15 mouse cellular contexts compared by ENCODE assay signal in genomic region chr2:168096487-168096886, GRCm38 (mm10). TPM values are rescaled to one million over a fixed set of nuclear protein-coding genes. Genes with fewer than 3 reads are reported as not detected.
DNase-seq lines count a peak whose midpoint lies in the region; ATAC-seq lines count a peak whose summit lies in the region.
"Had no signal": no experiment of that assay in that cellular context is flagged by ENCODE, and none has a peak within 500 bp of the region (broad histone marks: within the 10 kb centered on the region; RNA-seq: fewer than 3 reads in every experiment).

No protein-coding gene starts in this region.

- peak overlapping the region; percentile 48; the same call in 1 of the 2 replicates for H3K27ac ChIP-seq in heart, embryonic 10.5 days
- H3K27ac ChIP-seq in kidney, embryonic 16.5 days (ENCODE audit: low read length) = no peak overlapping the region
- peak overlapping the region; percentile 70; the same call in 1 of the 2 replicates for H3K27ac ChIP-seq in midbrain, embryonic 12.5 days (replicated peaks)
- no peak overlapping the region for H3K27ac ChIP-seq in midbrain, embryonic 11.5 days (ENCODE audit: low read depth, low read length)
- H3K27ac ChIP-seq in stomach, embryonic 16.5 days (ENCODE audit: low read length) = no peak overlapping the region; the same call in 1 of the 2 replicates
- H3K27ac ChIP-seq: layer of hippocampus, adult 2 months had no signal

- ATAC-seq in kidney, embryonic 16.5 days (ENCODE audit: low FRiP score, low TSS enrichment) = no peak
- no peak for ATAC-seq in midbrain, embryonic 12.5 days (ENCODE audit: low FRiP score, low read depth)
- ATAC-seq in midbrain, embryonic 11.5 days (ENCODE audit: low FRiP score) = no peak
- ATAC-seq in stomach, embryonic 16.5 days (ENCODE audit: insufficient read depth, low FRiP score) = no peak
- ATAC-seq: activated CD4-positive, CD25-positive, alpha-beta regulatory T cell, adult 4 months had no signal

- 70% methylated on average over 3 of the region's 3 CpGs for WGBS in heart, embryonic 10.5 days
- WGBS in kidney, embryonic 16.5 days = 73% methylated on average over 3 of the region's 3 CpGs
- WGBS in midbrain, embryonic 12.5 days = 69% methylated on average over 3 of the region's 3 CpGs
- 84% methylated on average over 3 of the region's 3 CpGs for WGBS in midbrain, embryonic 11.5 days
- WGBS in stomach, embryonic 16.5 days = 76% methylated on average over 3 of the region's 3 CpGs

- no peak overlapping the region for H3K9ac ChIP-seq in kidney, embryonic 16.5 days (replicated peaks; ENCODE audit: low read length)
- no peak overlapping the region for H3K9ac ChIP-seq in midbrain, embryonic 12.5 days (replicated peaks)
- no peak overlapping the region for H3K9ac ChIP-seq in midbrain, embryonic 11.5 days (ENCODE audit: low read length)
- H3K9ac ChIP-seq in stomach, embryonic 16.5 days (ENCODE audit: low read length) = peak overlapping the region; percentile 27
- H3K9ac ChIP-seq: lung, embryonic 15.5 days had no signal

- H3K4me2 ChIP-seq in kidney, embryonic 16.5 days (replicated peaks; ENCODE audit: low read depth, low read length) = no peak overlapping the region
- H3K4me2 ChIP-seq in midbrain, embryonic 12.5 days (replicated peaks) = no peak overlapping the region
- no peak overlapping the region for H3K4me2 ChIP-seq in midbrain, embryonic 11.5 days
- H3K4me2 ChIP-seq in stomach, embryonic 16.5 days (ENCODE audit: low read depth, low read length) = no peak overlapping the region
- H3K4me2 ChIP-seq: heart, embryonic 13.5 days; lung, embryonic 15.5 days had no signal

- no peaks in the 10 kb centered on the region for H3K27me3 ChIP-seq in heart, embryonic 10.5 days (ENCODE audit: insufficient read depth, poor library complexity, severe bottlenecking)
- no peaks in the 10 kb centered on the region for H3K27me3 ChIP-seq in kidney, embryonic 16.5 days (ENCODE audit: insufficient read depth, low read length)
- no peaks in the 10 kb centered on the region for H3K27me3 ChIP-seq in midbrain, embryonic 12.5 days
- H3K27me3 ChIP-seq in midbrain, embryonic 11.5 days (ENCODE audit: control insufficient read depth, insufficient read depth, low read length) = no peaks in the 10 kb centered on the region
- no peaks in the 10 kb centered on the region for H3K27me3 ChIP-seq in stomach, embryonic 16.5 days (ENCODE audit: control insufficient read depth, insufficient read depth, low read length)
- H3K27me3 ChIP-seq: heart, embryonic 13.5 days; lung, embryonic 15.5 days had no signal

- no peak for DNase-seq in heart, embryonic 10.5 days (ENCODE audit: low spot score)
- no peak for DNase-seq in heart, postnatal 14 days
- peak; percentile 57 for DNase-seq in kidney, adult 18-20 months
- no peak for DNase-seq in midbrain, embryonic 11.5 days (ENCODE audit: low spot score, missing footprints)
- DNase-seq in thymus, postnatal 36 days = no peak
- DNase-seq: adrenal gland, postnatal 25 days; cerebellum, adult 8-10 months; gastrocnemius, postnatal 25 days had no signal

- intact Hi-C loops in heart, postnatal 14 days (cut with DNase I) = loop anchor here (5.0 kb wide), 4 partner anchors 44 to 409 kb away; partner anchors contain the start of genes Cebpb, Ripor3 and Tmem189

- H3K4me3 ChIP-seq in heart, embryonic 10.5 days = no peak overlapping the region
- H3K4me3 ChIP-seq in kidney, embryonic 16.5 days (ENCODE audit: low read length) = no peak overlapping the region
- no peak overlapping the region for H3K4me3 ChIP-seq in midbrain, embryonic 12.5 days
- no peak overlapping the region for H3K4me3 ChIP-seq in midbrain, embryonic 11.5 days (ENCODE audit: low read depth, low read length)
- no peak overlapping the region for H3K4me3 ChIP-seq in stomach, embryonic 16.5 days (replicated peaks; ENCODE audit: low read length)
- H3K4me3 ChIP-seq: heart, embryonic 13.5 days; layer of hippocampus, adult 2 months; lung, embryonic 15.5 days had no signal

- peaks cover 32% of the 10 kb centered on the region for H3K36me3 ChIP-seq in heart, embryonic 10.5 days
- H3K36me3 ChIP-seq in kidney, embryonic 16.5 days (ENCODE audit: insufficient read depth, low read length) = peaks cover 13% of the 10 kb centered on the region
- peaks cover 22% of the 10 kb centered on the region for H3K36me3 ChIP-seq in midbrain, embryonic 12.5 days
- peaks cover 8% of the 10 kb centered on the region for H3K36me3 ChIP-seq in midbrain, embryonic 11.5 days (ENCODE audit: control insufficient read depth, insufficient read depth, low read length)
- peaks cover 8% of the 10 kb centered on the region; the same call in 1 of the 2 replicates for H3K36me3 ChIP-seq in stomach, embryonic 16.5 days (ENCODE audit: control insufficient read depth, insufficient read depth, low read length)
- H3K36me3 ChIP-seq: lung, embryonic 15.5 days had no signal

- no peaks in the 10 kb centered on the region for H3K9me3 ChIP-seq in heart, embryonic 10.5 days
- no peaks in the 10 kb centered on the region for H3K9me3 ChIP-seq in kidney, embryonic 16.5 days (ENCODE audit: low read length)
- H3K9me3 ChIP-seq in midbrain, embryonic 12.5 days = no peaks in the 10 kb centered on the region
- H3K9me3 ChIP-seq in midbrain, embryonic 11.5 days (ENCODE audit: control insufficient read depth, low read length) = no peaks in the 10 kb centered on the region
- H3K9me3 ChIP-seq in stomach, embryonic 16.5 days (replicated peaks; ENCODE audit: control insufficient read depth, low read length) = no peaks in the 10 kb centered on the region
- H3K9me3 ChIP-seq: heart, embryonic 13.5 days; lung, embryonic 15.5 days had no signal

- peaks cover 59% of the 10 kb centered on the region for H3K4me1 ChIP-seq in heart, embryonic 10.5 days
- H3K4me1 ChIP-seq in kidney, embryonic 16.5 days (ENCODE audit: insufficient read depth, low read length) = peaks cover 21% of the 10 kb centered on the region
- H3K4me1 ChIP-seq in midbrain, embryonic 12.5 days = peaks cover 25% of the 10 kb centered on the region; the same call in 1 of the 2 replicates
- no peaks in the 10 kb centered on the region for H3K4me1 ChIP-seq in midbrain, embryonic 11.5 days (ENCODE audit: control insufficient read depth, insufficient read depth, low read length)
- peaks cover 32% of the 10 kb centered on the region for H3K4me1 ChIP-seq in stomach, embryonic 16.5 days (ENCODE audit: control insufficient read depth, insufficient read depth, low read length)

RNA-seq across cellular contexts. Expression of gene Pard6b, which starts 15.7 kb away (rescaled TPM):
- 12.2 and 15.0 TPM in 2 replicates for polyA plus RNA-seq in heart, embryonic 10.5 days (2016; fragmentation: Nextera tagmentation; extraction: Ambion mirVana)
- 1 to 10 TPM; 2.9 to 3.6 TPM for total RNA-seq in heart, postnatal 14 days (2021)
- polyA plus RNA-seq in kidney, embryonic 16.5 days (2015; fragmentation: Nextera tagmentation; extraction: Ambion mirVana) = 20.0 and 23.9 TPM in 2 replicates
- polyA plus RNA-seq in midbrain, embryonic 12.5 days (2016; fragmentation: Nextera tagmentation; extraction: Ambion mirVana) = 8.6 and 11.4 TPM in 2 replicates
- polyA plus RNA-seq in midbrain, embryonic 11.5 days (2014; fragmentation: Nextera tagmentation; extraction: Ambion mirVana) = 6.5 and 8.0 TPM in 2 replicates
- 8.3 TPM in 2 replicates for polyA plus RNA-seq in stomach, embryonic 16.5 days (2015; fragmentation: Nextera tagmentation; extraction: Ambion mirVana)

Comparison
In these comparisons a context has a peak if more than half of its experiments do, and no peak if none do; other contexts are left out.
1. H3K27ac ChIP-seq: peak in heart, embryonic 10.5 days (single experiment) and midbrain, embryonic 12.5 days (single experiment); none in kidney, embryonic 16.5 days (single experiment), midbrain, embryonic 11.5 days (single experiment) and stomach, embryonic 16.5 days (single experiment).